Mouse (Mus musculus): ENCODE results near the gene Sez6. TPM values are rescaled to one million over a fixed set of nuclear protein-coding genes. Genes with fewer than 3 reads are reported as not detected.

Sez6 gene
- total RNA-seq, 1 experiment = 0.45 TPM

DNA sequence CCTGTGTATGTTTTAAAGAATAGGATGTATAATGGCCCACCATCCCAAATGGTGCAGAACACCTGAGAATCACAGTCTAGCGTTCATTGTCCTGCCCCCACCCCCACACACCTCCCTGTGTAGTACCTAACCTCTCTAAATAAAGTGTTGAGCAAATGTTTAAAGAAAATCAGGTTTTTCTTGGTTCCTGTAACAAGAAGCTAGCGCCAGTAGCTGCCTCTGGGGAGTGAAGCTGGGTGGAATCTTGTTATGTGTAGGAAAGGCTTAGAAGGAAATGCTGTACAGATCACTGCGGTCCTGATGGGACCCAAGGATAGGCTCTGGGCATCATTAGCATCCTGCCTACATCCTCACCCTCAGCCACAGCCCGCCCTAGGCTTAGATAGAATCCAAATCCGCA is 29.2 kb upstream of the Sez6 start:
- H3K36me3 ChIP-seq (ENCODE audit: control insufficient read depth, insufficient read depth, low read length, poor library complexity, severe bottlenecking) = no peaks in the 10 kb centered on the region
- in situ Hi-C loops (cut with MboI; ENCODE audit: low sequenced_read_pairs in 2 of 2, unreplicated experiment in 2 of 2) = no loop called here
- H3K4me1 ChIP-seq (ENCODE audit: control insufficient read depth in 2 of 2, insufficient read depth in 2 of 2, low read length in 2 of 2, poor library complexity in 1 of 2) = peaks cover 15 to 26% of the 10 kb centered on the region in 2 experiments
- H3K4me3 ChIP-seq (ENCODE audit: insufficient read depth in 1 of 2, low read depth in 1 of 2, low read length in 2 of 2, poor library complexity in 1 of 2, severe bottlenecking in 1 of 2) = no peak overlapping the region
- no peak overlapping the region for H3K9ac ChIP-seq (ENCODE audit: insufficient read depth, low read depth, low read length, poor library complexity, severe bottlenecking)
- no peak for TF ChIP-seq MAFK (IDR thresholded peaks at IDR 0.05; ENCODE audit: insufficient read depth, low read depth, low read length)
- TF ChIP-seq HCFC1 (IDR thresholded peaks at IDR 0.05; ENCODE audit: borderline replicate concordance, insufficient read depth, low read length) = no peak
- TF ChIP-seq CHD2 (IDR thresholded peaks at IDR 0.05; ENCODE audit: low read depth, low read length) = no peak
- no peak for TF ChIP-seq ZC3H11A (IDR thresholded peaks at IDR 0.05; ENCODE audit: borderline replicate concordance, low read depth, low read length)
- no peak for TF ChIP-seq ZNF384 (IDR thresholded peaks at IDR 0.05; ENCODE audit: low read depth, low read length)
- H3K9me3 ChIP-seq (ENCODE audit: control insufficient read depth, insufficient read depth, low read depth, low read length) = no peaks in the 10 kb centered on the region
- no peak for DNase-seq (ENCODE audit: low read depth, low spot score)
- H3K27ac ChIP-seq (ENCODE audit: insufficient read depth, low read depth, low read length, poor library complexity, severe bottlenecking) = no peak overlapping the region

GRCm38 (mm10) chr11:77901775-77902355 is 28.7 kb upstream of the Sez6 start:
- H3K9ac ChIP-seq (ENCODE audit: insufficient read depth, low read depth, low read length, poor library complexity, severe bottlenecking) = 0 out of 2 replicates have a peak overlapping the region, but pooled peaks have one; percentile 12
- in situ Hi-C loops (cut with MboI; ENCODE audit: low sequenced_read_pairs in 2 of 2, unreplicated experiment in 2 of 2) = no loop called here
- no peak overlapping the region for H3K4me3 ChIP-seq (ENCODE audit: insufficient read depth in 1 of 2, low read depth in 1 of 2, low read length in 2 of 2, poor library complexity in 1 of 2, severe bottlenecking in 1 of 2)
- no peak overlapping the region for H3K27ac ChIP-seq (ENCODE audit: insufficient read depth, low read depth, low read length, poor library complexity, severe bottlenecking)
- H3K9me3 ChIP-seq (ENCODE audit: control insufficient read depth, insufficient read depth, low read depth, low read length) = no peaks in the 10 kb centered on the region
- DNase-seq (ENCODE audit: low read depth, low spot score) = no peak
- no peaks in the 10 kb centered on the region for H3K36me3 ChIP-seq (ENCODE audit: control insufficient read depth, insufficient read depth, low read length, poor library complexity, severe bottlenecking)
- peaks cover 15 to 26% of the 10 kb centered on the region in 2 experiments for H3K4me1 ChIP-seq (ENCODE audit: control insufficient read depth in 2 of 2, insufficient read depth in 2 of 2, low read length in 2 of 2, poor library complexity in 1 of 2)
- TF ChIP-seq HCFC1 (IDR thresholded peaks at IDR 0.05; ENCODE audit: borderline replicate concordance, insufficient read depth, low read length) (no peak), ZC3H11A (IDR thresholded peaks at IDR 0.05; ENCODE audit: borderline replicate concordance, low read depth, low read length) (no peak), MAFK (IDR thresholded peaks at IDR 0.05; ENCODE audit: insufficient read depth, low read depth, low read length) (no peak), ZNF384 (IDR thresholded peaks at IDR 0.05; ENCODE audit: low read depth, low read length) (no peak), CHD2 (IDR thresholded peaks at IDR 0.05; ENCODE audit: low read depth, low read length) (no peak)

- H3K4me1 ChIP-seq (ENCODE audit: control insufficient read depth in 2 of 2, insufficient read depth in 2 of 2, low read length in 2 of 2, poor library complexity in 1 of 2) = peaks cover 13 to 30% of the 10 kb centered on the region in 2 experiments
- DNase-seq (ENCODE audit: low read depth, low spot score) = no peak
- peak overlapping the region; percentile 97 for H3K27ac ChIP-seq (ENCODE audit: insufficient read depth, low read depth, low read length, poor library complexity, severe bottlenecking)
- peak overlapping the region; percentile 11 to 16; a peak in 2 of 4 replicates for H3K4me3 ChIP-seq (ENCODE audit: insufficient read depth in 1 of 2, low read depth in 1 of 2, low read length in 2 of 2, poor library complexity in 1 of 2, severe bottlenecking in 1 of 2)
- H3K36me3 ChIP-seq (ENCODE audit: control insufficient read depth, insufficient read depth, low read length, poor library complexity, severe bottlenecking) = no peaks in the 10 kb centered on the region
- H3K9ac ChIP-seq (ENCODE audit: insufficient read depth, low read depth, low read length, poor library complexity, severe bottlenecking) = peak overlapping the region; percentile 60; the same call in 1 of the 2 replicates
- in situ Hi-C loops (cut with MboI; ENCODE audit: low sequenced_read_pairs in 2 of 2, unreplicated experiment in 2 of 2) = no loop called here
- TF ChIP-seq CHD2 (IDR thresholded peaks at IDR 0.05; ENCODE audit: low read depth, low read length) (no peak), ZC3H11A (IDR thresholded peaks at IDR 0.05; ENCODE audit: borderline replicate concordance, low read depth, low read length) (no peak), HCFC1 (IDR thresholded peaks at IDR 0.05; ENCODE audit: borderline replicate concordance, insufficient read depth, low read length) (no peak), MAFK (IDR thresholded peaks at IDR 0.05; ENCODE audit: insufficient read depth, low read depth, low read length) (no peak), ZNF384 (IDR thresholded peaks at IDR 0.05; ENCODE audit: low read depth, low read length) (no peak)
- no peaks in the 10 kb centered on the region for H3K9me3 ChIP-seq (ENCODE audit: control insufficient read depth, insufficient read depth, low read depth, low read length)
These were observed 26.8 kb upstream of the Sez6 start for GRCm38 (mm10) chr11:77903761-77904160.

- Histone ChIP-seq H3K4me1 (ENCODE audit: control insufficient read depth in 2 of 2, insufficient read depth in 2 of 2, low read length in 2 of 2, poor library complexity in 1 of 2) (peaks cover 14 to 28% of the 10 kb centered on the region in 2 experiments), H3K36me3 (ENCODE audit: control insufficient read depth, insufficient read depth, low read length, poor library complexity, severe bottlenecking) (no peaks in the 10 kb centered on the region), H3K9me3 (ENCODE audit: control insufficient read depth, insufficient read depth, low read depth, low read length) (no peaks in the 10 kb centered on the region), H3K27ac (ENCODE audit: insufficient read depth, low read depth, low read length, poor library complexity, severe bottlenecking) (peak overlapping the region; percentile 97), H3K4me3 (ENCODE audit: insufficient read depth in 1 of 2, low read depth in 1 of 2, low read length in 2 of 2, poor library complexity in 1 of 2, severe bottlenecking in 1 of 2) (peak overlapping the region; percentile 9 to 36), H3K9ac (ENCODE audit: insufficient read depth, low read depth, low read length, poor library complexity, severe bottlenecking) (peak overlapping the region; percentile 60; the same call in 1 of the 2 replicates)
- DNase-seq (ENCODE audit: low read depth, low spot score) = no peak
- in situ Hi-C loops (cut with MboI; ENCODE audit: low sequenced_read_pairs in 2 of 2, unreplicated experiment in 2 of 2) = no loop called here
- TF ChIP-seq HCFC1 (IDR thresholded peaks at IDR 0.05; ENCODE audit: borderline replicate concordance, insufficient read depth, low read length) (no peak), ZC3H11A (IDR thresholded peaks at IDR 0.05; ENCODE audit: borderline replicate concordance, low read depth, low read length) (no peak), ZNF384 (IDR thresholded peaks at IDR 0.05; ENCODE audit: low read depth, low read length) (peak; percentile 87), CHD2 (IDR thresholded peaks at IDR 0.05; ENCODE audit: low read depth, low read length) (no peak)
These were observed 25.9 kb upstream of the Sez6 start for GRCm38 (mm10) chr11:77904707-77905106.
